Mouse (Mus musculus) spleen, adult 10 weeks (tissue): ENCODE measurements around the gene Pfn1. TPM values are rescaled to one million over a fixed set of nuclear protein-coding genes. Genes with fewer than 3 reads are reported as not detected.

Source experiments
- polyA plus RNA-seq: library from polyadenylated mRNA; stranded (reverse); fragments of 350-450 nt; fragmentation: Illumina TruSeq; extraction: RNeasy Lipid Tissue Mini Kit (QIAGEN cat#74804); gene quantifications from one replicate; pipeline ENCODE4 v1.2.3, GENCODE M21; 2015; ENCODE audit warnings: low replicate concordance; ENCODE audit not compliant: insufficient read depth

Gene Pfn1
- 1,849 TPM for polyA plus RNA-seq

DNA sequence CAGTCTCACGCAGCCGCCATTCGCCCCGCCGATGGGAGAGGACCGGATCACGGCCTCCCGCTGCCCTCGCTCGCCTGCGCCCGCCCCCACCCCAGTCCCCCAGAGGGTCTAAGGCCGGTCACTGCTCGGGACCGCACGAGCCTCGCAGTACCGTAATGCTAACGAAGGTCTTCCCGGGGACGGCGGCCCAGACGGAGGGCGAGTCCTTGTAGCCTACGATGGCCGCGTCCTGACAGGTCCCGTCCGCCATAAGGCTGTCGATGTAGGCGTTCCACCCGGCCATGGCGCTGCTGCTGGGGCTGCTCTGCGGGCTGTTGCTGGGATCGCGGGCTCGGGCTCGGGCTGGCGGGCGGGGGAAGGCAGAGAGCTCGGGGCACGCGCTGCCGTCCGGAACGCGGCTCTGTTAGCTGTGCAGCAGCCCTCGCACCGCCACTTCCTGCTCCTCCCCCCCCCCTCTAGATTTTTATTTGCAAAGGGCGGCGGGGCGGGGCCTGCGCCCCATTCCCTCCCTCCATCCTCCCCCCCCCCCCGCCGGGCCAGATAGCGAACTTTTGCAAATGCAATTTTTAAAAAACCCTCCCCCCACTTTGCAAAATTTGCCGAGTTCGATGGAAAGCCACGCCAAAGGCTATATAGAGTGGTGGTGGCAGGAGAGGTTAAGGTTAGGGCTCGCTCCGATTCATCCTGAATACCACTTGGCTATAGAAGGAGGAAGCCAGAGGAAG, at the start of gene Pfn1:
Gene Pfn1, minus strand, starts transcription at position 447 of the 725 bp plus-strand sequence.

DNA sequence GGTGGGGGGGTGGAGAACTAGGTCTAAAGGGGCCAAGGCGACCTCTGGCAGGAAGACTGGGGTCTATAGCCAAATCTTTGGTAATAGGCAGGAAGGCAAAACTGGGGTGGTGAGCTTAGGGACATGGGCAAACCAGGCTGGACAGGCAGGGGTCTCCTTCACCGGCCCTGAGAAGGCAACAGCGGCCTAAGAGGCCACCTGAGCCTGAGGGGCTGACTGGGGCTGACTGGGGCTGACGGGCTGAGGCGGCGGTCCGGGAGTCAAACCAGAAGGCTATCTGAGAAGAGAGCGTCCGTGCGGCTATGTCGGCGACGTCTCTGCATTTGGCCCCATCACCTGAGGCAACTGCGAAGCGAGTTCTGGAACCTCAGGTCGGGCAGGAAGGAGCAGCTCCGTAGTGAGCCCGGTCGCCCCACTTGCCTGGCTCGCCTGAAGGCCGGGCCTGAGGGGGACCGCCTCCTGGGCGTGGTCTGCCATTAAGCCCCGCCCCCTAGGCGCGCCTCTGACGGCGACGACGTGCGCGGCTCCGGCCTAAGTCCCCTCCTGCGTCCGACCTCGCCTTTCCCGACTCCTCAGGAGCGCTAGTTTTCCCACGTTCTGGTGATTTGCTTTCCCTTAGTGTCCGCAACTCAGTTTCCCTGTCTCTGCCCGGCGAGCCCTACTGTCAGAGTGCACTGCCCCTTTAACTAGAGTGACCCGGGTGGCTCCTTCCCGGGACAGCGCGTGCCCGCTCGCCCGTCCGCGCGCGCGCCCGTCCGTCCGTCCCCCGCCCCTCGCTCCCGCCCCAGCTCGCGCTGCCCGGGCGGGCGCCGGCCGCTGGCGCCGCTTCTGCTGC, 45.5 kb upstream of the Pfn1 start, which contains the start of the genes Inca1 and Kif1c:
Gene Inca1, minus strand, starts transcription at position 434 of the 835 bp plus-strand sequence.
Gene Kif1c, plus strand, starts transcription at position 827 of the 835 bp plus-strand sequence.

DNA sequence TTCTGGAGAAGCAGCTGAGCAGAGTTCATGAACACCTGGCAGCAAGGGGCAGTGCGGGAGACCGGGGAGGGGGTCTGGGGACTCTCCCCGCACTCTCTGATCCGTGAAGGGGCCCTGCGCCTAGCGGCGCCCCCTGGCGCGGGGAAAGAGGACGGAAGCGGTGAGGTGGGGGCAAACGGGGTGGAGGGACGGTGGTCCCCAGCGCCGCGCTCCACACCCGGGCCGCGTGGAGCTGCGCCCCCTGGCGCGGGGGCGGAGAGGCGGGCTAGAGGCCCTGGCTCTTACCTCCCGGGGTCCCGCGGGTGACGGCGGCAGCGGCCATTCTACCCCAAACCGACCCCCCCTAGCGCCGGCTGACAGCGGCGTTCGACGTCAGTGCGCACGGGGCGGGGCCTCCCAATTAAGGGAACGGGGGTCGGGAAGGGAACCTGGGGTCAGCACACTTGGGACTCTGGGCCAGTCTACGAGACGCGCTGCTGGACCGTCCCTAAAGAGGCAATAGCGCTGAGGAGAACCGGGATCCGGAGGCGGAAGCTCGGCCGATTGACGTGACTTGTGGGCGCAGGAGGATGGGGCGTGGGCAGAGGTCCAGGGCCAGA, 33.3 kb upstream of the Pfn1 start, which contains the start of gene Camta2:
Gene Camta2, minus strand, starts transcription at position 505 of the 599 bp plus-strand sequence.

DNA sequence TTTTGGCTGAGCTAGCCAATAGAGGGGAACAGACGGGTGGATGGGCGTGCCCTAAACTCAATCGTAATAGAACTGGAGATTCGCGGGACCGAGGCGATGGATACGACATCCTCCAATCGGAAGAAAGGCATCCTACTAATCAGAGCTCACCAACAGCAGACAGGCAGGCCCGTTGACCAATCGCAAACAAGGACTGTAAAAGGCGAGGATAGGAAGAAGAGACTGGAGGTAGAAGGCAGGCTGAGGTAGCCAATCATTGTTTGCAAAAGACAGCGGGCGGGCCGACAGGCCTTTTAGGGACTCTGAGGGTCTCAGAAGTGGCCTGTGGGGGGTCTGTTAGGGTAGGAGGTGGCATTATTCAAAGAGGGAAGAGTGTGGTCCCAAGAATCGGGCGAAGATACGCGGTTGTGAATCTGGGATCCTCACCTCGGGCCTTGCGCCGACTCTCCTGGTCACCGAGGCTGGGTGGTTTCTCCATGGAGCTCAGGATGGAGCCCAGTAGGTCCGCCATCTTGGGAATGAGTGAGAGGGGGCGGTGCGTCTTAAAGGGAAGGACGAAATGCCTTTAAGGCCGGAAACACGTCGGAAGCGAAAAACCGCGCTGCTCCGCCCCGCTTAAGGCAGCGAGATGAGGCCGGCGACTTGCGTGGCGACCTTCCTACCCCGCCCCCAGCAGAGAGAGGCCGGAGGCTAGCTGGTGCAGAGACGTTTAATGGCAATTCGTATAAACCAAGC, 14.5 kb upstream of the Pfn1 start, which contains the start of gene Spag7:
Gene Spag7, minus strand, starts transcription at position 646 of the 735 bp plus-strand sequence.

DNA sequence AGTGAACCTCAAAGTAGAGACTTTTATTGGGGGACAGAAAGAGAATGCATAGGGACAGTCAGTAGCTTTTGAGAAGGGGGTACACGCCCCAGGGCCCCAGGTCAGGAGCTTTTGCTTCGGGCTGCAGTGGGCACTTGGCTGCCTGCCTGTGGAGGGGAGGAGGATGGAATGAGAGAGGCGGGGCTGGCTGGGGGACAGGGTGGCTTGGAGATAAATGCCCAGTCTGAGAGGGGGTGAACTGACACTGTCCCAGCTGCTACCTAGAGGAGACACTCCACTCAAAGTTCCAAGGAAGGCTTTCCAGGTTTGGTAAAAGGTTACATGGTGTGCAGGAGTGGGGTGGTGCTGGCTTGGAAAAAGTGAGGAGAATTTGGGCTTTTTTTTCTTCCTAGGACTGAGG, 2.5 kb upstream of the Pfn1 start, which contains the start of gene Eno3:
Gene Eno3, plus strand, starts transcription at position 239 of the 400 bp plus-strand sequence.

DNA sequence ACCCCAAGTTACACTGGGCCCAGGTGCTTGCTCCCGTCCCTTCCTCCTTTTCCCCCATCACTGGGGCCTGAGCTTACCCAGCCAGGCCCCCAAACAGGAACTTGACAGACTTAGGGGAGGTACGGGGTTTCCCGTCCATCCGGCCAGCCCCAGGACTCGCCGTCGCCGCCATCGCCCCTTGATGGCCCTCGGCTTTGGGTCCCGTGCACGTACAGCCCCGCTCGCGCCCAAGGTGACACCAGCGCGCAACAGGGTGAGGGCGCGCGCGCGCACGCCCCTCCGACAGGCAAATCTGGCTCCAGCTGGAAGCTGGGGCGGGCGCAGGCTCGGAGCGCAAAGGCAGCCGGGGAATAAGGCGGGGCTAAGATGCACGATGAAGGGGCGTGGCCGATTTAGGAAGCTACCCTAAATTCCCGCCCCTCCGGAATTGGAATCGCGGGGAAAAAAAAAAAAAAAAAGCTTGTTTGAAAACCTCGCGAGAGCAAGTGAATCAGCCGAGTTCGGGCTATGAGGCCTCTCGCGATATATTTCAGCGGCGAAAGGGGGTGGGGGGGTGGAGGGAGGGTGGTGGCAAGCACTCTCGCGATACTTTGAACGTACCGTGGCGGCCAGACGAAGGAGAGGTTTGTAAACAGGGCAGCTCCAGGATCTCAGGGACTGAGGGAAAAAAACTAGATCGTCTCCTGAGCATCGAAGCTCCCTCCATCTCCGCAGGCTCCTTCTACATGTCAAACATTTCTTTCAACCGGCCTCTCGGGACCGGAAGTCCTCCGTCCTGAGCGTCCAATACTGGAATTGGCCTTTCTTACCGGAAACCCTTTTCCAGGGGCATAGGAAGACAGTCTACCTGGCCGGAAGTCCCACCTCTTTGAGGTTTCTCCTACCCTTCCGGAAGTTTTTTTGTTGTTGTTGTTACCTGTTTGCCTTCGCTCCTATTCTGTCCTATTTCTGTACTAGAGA, 7.5 kb downstream of the Pfn1 start, which contains the start of the genes Rnf167 and Slc25a11:
Gene Rnf167, plus strand, starts transcription at position 545 of the 960 bp plus-strand sequence.
Gene Slc25a11, minus strand, starts transcription at position 789 of the 960 bp plus-strand sequence.

DNA sequence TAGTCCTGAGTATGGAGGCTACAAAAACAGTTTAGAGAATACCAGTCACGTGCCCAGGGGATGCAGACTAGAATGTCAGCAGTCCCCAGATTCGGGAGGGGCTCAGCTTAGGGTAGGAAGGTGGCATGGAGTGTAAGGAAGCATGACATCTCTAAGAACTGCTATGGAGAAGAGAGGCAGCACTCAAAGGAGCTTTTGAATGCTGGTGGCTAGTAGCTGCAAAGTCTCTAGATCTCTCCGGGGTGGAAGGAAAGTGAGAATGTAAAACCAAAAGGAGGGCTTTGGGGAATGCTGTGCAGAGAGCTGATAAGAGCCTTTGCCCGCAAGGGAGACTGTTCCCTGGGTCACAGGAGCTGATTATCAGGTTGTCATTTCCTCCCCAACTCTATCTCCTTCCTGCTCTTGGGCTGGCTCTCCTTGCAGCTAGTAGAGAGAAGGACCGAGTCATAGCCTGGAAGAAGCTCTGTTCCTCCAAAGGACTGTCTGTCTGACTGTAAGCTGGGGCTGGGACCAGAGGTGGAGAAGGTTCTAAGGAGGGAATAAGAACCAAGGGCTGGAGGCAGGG, 15.6 kb downstream of the Pfn1 start, which contains the start of gene Gp1ba:
Gene Gp1ba, plus strand, starts transcription at position 409 of the 565 bp plus-strand sequence.

DNA sequence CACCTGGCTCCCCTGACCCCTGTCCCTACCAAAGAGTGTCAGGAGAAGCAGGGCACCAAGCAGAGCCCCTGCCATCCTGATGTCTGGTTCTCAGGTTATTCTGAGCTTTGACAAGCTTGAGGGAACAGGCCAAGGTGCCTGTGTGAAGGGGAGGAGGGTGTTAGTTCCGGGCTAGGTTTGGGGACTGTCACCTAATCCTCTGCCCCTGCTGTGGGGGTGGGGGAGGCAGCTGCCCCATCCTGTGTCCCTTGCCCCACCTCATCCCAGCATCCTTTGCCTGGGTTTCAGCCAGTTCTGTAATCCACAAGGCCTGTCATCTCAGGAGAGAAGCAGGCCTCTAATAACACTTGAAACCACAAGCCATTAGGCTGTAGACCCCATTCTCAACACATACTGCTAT, 35.3 kb downstream of the Pfn1 start, which contains the start of gene Chrne:
Gene Chrne, minus strand, starts transcription at position 116 of the 400 bp plus-strand sequence.

DNA sequence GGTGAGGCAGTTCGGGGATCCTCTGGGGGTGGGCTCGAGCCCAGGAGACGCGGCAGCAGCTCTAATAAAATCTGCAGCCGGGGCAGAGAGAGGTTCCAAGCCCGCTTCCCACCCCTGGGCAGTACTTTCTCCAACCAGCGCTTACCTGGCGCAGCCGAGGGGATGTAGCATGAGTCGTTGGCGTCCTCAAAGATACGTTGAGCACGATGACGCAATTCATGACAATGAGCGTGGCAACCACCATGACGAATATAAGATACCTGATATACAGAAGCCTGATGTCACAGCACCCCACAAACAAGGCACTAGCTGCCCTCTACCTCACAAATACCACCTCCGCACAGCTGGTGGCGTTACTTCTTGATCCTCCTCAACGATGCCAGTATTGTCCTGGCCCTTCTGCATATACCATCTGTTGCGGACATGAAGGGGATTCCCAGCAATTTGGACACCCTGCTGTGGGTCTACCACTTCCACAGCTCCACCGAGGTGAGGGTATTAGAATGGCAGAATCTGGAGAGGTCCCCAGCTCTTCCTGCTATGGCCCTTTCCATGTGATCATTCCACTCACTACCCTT, 38.8 kb downstream of the Pfn1 start, which contains the start of gene 4930544D05Rik:
Gene 4930544D05Rik, plus strand, starts transcription at position 333 of the 578 bp plus-strand sequence.

Other genes with a start within 250 kb of the Pfn1 start
- gene Pelp1, start 244.6 kb downstream of the Pfn1 start, polyA plus RNA-seq, result 11.0 TPM
- 94.8 TPM for gene Arrb2, start 222.0 kb downstream of the Pfn1 start, polyA plus RNA-seq
- 40.8 TPM for gene Med11, start 202.7 kb downstream of the Pfn1 start, polyA plus RNA-seq
- gene Zmynd15, start 195.2 kb downstream of the Pfn1 start, polyA plus RNA-seq, result 4.9 TPM
- 36.3 TPM for gene Cxcl16, start 194.7 kb downstream of the Pfn1 start, polyA plus RNA-seq
- gene Tm4sf5, start 149.4 kb downstream of the Pfn1 start, polyA plus RNA-seq, result 2.2 TPM
- gene Vmo1, start 140.0 kb downstream of the Pfn1 start, polyA plus RNA-seq, result not detected
- gene Gltpd2, start 135.4 kb downstream of the Pfn1 start, polyA plus RNA-seq, result not detected
- gene Psmb6, start 129.3 kb downstream of the Pfn1 start, polyA plus RNA-seq, result 92.2 TPM
- not detected for gene Gm40193, start 121.7 kb downstream of the Pfn1 start, polyA plus RNA-seq
- gene Pld2, start 114.6 kb downstream of the Pfn1 start, polyA plus RNA-seq, result 8.9 TPM
- gene Mink1, start 91.8 kb downstream of the Pfn1 start, polyA plus RNA-seq, result 52.0 TPM
- gene 4930544D05Rik, start 38.8 kb downstream of the Pfn1 start, polyA plus RNA-seq, result not detected
- 0.47 TPM for gene Chrne, start 35.4 kb downstream of the Pfn1 start, polyA plus RNA-seq
- gene Gp1ba, start 15.5 kb downstream of the Pfn1 start, polyA plus RNA-seq, result 3.7 TPM
- 203 TPM for gene Rnf167, start 7.4 kb downstream of the Pfn1 start, polyA plus RNA-seq
- 93.8 TPM for gene Slc25a11, start 7.2 kb downstream of the Pfn1 start, polyA plus RNA-seq
- 22.1 TPM for gene Eno3, start 2.6 kb upstream of the Pfn1 start, polyA plus RNA-seq
- 38.6 TPM for gene Spag7, start 14.8 kb upstream of the Pfn1 start, polyA plus RNA-seq
- gene Camta2, start 33.5 kb upstream of the Pfn1 start, polyA plus RNA-seq, result 19.7 TPM
- gene Inca1, start 45.5 kb upstream of the Pfn1 start, polyA plus RNA-seq, result 1.0 TPM
- gene Kif1c, start 45.9 kb upstream of the Pfn1 start, polyA plus RNA-seq, result 17.2 TPM
- gene Zfp3, start 109.6 kb upstream of the Pfn1 start, polyA plus RNA-seq, result 9.9 TPM
- gene Scimp, start 157.9 kb upstream of the Pfn1 start, polyA plus RNA-seq, result 33.4 TPM
- 51.8 TPM for gene Rabep1, start 190.1 kb upstream of the Pfn1 start, polyA plus RNA-seq